Mouse (Mus musculus): ENCODE results near the gene Hhipl1. TPM values are rescaled to one million over a fixed set of nuclear protein-coding genes. Genes with fewer than 3 reads are reported as not detected.

The Hhipl1 gene
- polyA plus RNA-seq, 1 experiment from 2014 or later, result 0.43 TPM

DNA sequence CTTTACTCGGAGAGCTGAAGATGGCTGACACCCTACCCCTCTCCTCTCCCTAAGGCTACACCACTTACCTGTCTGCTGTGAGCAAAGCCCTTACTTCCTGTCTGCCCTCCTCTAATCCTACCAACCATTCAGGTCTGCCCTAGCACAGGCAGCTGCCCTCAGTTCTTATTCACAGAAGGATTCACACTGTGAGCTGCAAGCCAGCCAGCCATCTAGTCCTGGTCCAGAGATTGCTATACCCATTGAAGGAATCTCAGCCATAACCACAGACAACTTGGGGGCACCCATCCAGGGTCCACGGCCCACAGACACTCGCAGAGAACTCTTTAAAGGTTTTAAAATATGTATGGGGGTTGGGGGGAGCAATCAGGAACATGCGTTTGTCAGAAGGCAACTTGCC lies 19.7 kb upstream of the Hhipl1 start:
- Histone ChIP-seq H3K4me2 (ENCODE audit: low read length) (no peak overlapping the region), H3K27ac (no peak overlapping the region), H3K9ac (ENCODE audit: low read depth, low read length) (no peak overlapping the region), H3K4me1 (replicated peaks; ENCODE audit: insufficient read depth, low read length) (0 out of 2 replicates have a peak, but pooled peaks cover 8% of the 10 kb centered on the region), H3K27me3 (ENCODE audit: insufficient read depth, low read length) (no peaks in the 10 kb centered on the region), H3K4me3 (replicated peaks; ENCODE audit: low read depth, low read length) (no peak overlapping the region), H3K36me3 (ENCODE audit: insufficient read depth, low read length) (no peaks in the 10 kb centered on the region), H3K9me3 (replicated peaks; ENCODE audit: low read length) (no peaks in the 10 kb centered on the region)
- no peak for TF ChIP-seq CTCF (IDR thresholded peaks at IDR 0.05; ENCODE audit: low read depth)
- ATAC-seq (replicated peaks; ENCODE audit: low FRiP score, low read depth), result no peak
- DNase-seq (ENCODE audit: low spot score), result no peak
- WGBS, result 83% methylated on average over 4 of the region's 4 CpGs

DNA sequence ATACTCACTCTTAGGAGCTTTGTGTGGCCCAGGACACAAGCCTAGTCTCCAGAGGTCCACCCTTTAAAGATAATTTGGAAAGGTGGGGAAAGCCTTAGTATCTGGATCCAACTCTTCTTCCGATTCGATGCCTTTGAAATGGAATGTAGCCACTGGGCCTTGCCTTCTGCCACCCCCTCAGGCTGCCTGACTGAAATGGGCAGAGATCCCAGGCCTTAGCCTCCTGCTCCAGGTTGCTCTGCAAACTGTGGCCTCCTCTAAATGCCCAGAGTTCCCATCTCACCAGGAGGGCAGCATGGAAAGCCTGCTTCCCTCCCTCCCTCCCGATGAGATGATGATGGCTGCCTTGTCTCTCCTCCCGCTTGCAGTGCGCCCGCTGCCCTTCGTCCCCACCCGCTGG lies 19.1 kb upstream of the Hhipl1 start:
- H3K27me3 ChIP-seq (ENCODE audit: insufficient read depth, low read length), result no peaks in the 10 kb centered on the region
- no peaks in the 10 kb centered on the region for H3K36me3 ChIP-seq (ENCODE audit: insufficient read depth, low read length)
- DNase-seq (ENCODE audit: low spot score) (no peak), ATAC-seq (replicated peaks; ENCODE audit: low FRiP score, low read depth) (no peak)
- H3K9me3 ChIP-seq (replicated peaks; ENCODE audit: low read length), result no peaks in the 10 kb centered on the region
- WGBS, result 93% methylated on average over 8 of the region's 8 CpGs
- H3K4me3 ChIP-seq (replicated peaks; ENCODE audit: low read depth, low read length), result no peak overlapping the region
- no peak overlapping the region for H3K9ac ChIP-seq (ENCODE audit: low read depth, low read length)
- H3K4me1 ChIP-seq (replicated peaks; ENCODE audit: insufficient read depth, low read length), result 0 out of 2 replicates have a peak, but pooled peaks cover 8% of the 10 kb centered on the region
- H3K27ac ChIP-seq, result no peak overlapping the region
- no peak for TF ChIP-seq CTCF (IDR thresholded peaks at IDR 0.05; ENCODE audit: low read depth)
- H3K4me2 ChIP-seq (ENCODE audit: low read length), result no peak overlapping the region

DNA sequence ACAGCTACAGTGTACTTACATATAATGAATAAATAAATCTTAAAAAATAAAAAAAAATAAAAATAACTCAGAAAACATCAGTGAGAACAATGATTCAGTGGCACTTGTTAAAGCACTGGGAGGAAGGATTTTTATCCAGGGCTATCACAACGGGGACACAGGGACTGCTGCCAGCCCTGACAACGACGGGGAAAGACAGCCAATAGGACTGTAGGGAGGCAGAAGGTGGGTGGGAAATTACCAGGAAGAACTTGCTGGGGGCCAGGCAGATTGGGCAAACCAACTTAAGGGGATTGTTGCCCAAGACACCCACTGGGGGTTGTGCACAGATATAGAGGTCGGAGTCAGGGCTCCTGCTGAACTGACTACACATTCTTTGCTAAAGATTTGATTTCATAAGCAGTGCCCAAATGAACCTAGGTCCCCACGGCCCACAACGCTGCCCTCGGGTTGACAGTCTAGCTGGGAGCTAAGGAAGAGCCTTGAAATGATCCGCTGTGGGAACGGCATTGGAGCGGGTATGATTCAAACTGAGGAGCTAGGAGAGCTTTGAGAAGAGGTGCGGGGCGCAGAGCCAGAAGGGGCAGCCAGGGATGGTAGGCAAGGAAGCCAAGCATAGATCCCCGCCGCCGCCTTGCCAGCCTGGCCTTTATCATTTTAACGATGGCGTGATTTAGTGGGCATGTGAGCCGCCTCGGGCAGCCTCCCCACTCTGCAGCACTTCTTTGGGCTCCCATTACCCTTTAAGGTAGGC lies 17.8 kb upstream of the Hhipl1 start:
- Histone ChIP-seq H3K36me3 (ENCODE audit: insufficient read depth, low read length) (no peaks in the 10 kb centered on the region), H3K4me3 (replicated peaks; ENCODE audit: low read depth, low read length) (no peak overlapping the region), H3K9me3 (replicated peaks; ENCODE audit: low read length) (no peaks in the 10 kb centered on the region), H3K4me1 (replicated peaks; ENCODE audit: insufficient read depth, low read length) (0 out of 2 replicates have a peak, but pooled peaks cover 8% of the 10 kb centered on the region), H3K9ac (ENCODE audit: low read depth, low read length) (no peak overlapping the region), H3K27me3 (ENCODE audit: insufficient read depth, low read length) (no peaks in the 10 kb centered on the region), H3K4me2 (ENCODE audit: low read length) (no peak overlapping the region), H3K27ac (no peak overlapping the region)
- ATAC-seq (replicated peaks; ENCODE audit: low FRiP score, low read depth) (no peak), DNase-seq (ENCODE audit: low spot score) (peak; percentile 49)
- WGBS, result 58% methylated on average over 19 of the region's 19 CpGs
- TF ChIP-seq CTCF (IDR thresholded peaks at IDR 0.05; ENCODE audit: low read depth), result no peak

DNA sequence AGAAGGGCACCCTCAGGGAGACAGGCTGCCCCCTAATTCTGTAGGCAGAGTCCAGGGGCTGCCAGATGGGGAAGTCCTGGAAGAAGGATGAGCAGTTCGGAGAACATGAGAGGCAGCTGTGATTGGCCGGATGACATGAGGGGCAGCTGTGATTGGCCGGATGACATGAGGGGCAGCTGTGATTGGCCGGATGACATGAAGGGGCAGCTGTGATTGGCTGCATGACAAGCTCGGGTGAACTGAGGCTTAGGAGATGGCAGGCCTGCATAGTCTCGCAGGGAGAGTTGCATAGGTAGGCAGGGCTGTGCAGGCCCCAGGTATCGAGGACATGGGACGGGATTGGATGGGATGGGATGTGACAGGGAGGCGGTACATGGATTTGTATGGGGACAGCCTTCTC lies 13.7 kb upstream of the Hhipl1 start:
- WGBS, result 24% methylated on average over 9 of the region's 9 CpGs
- ATAC-seq (replicated peaks; ENCODE audit: low FRiP score, low read depth) (peak; percentile 34; the same call in 1 of the 2 replicates), DNase-seq (ENCODE audit: low spot score) (no peak)
- Histone ChIP-seq H3K36me3 (ENCODE audit: insufficient read depth, low read length) (no peaks in the 10 kb centered on the region), H3K4me1 (replicated peaks; ENCODE audit: insufficient read depth, low read length) (no peaks in the 10 kb centered on the region), H3K9ac (ENCODE audit: low read depth, low read length) (no peak overlapping the region), H3K27me3 (ENCODE audit: insufficient read depth, low read length) (no peaks in the 10 kb centered on the region), H3K4me3 (replicated peaks; ENCODE audit: low read depth, low read length) (no peak overlapping the region), H3K4me2 (ENCODE audit: low read length) (no peak overlapping the region), H3K27ac (no peak overlapping the region), H3K9me3 (replicated peaks; ENCODE audit: low read length) (no peaks in the 10 kb centered on the region)
- TF ChIP-seq CTCF (IDR thresholded peaks at IDR 0.05; ENCODE audit: low read depth), result no peak

DNA sequence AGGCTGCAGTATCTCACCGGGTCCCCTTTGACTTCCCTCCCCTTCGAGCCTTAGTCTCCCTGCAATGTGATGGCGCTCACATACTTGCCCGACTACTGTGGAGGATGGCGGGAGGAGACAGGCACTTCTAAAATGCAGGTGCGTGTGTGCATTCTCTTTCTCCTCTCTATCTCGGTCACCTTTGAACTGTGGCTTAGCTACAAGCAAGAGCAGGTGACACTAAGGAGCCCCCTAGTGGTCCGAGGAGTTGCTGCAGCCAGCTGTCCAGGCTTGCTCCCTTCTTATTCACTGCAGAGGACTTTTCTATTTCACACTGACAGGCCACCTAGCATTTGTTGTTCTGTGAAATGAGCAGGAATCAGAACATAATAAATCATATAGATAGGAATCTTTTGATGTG lies 13.1 kb upstream of the Hhipl1 start:
- DNase-seq (ENCODE audit: low spot score) (peak; percentile 89), ATAC-seq (replicated peaks; ENCODE audit: low FRiP score, low read depth) (0 out of 2 replicates have a peak, but pooled peaks have one; percentile 23)
- WGBS, result 3% methylated on average over 8 of the region's 8 CpGs
- peak; percentile 94 for TF ChIP-seq CTCF (IDR thresholded peaks at IDR 0.05; ENCODE audit: low read depth)
- no peak overlapping the region for H3K27ac ChIP-seq
- H3K9me3 ChIP-seq (replicated peaks; ENCODE audit: low read length), result no peaks in the 10 kb centered on the region
- no peak overlapping the region for H3K4me2 ChIP-seq (ENCODE audit: low read length)
- no peak overlapping the region for H3K4me3 ChIP-seq (replicated peaks; ENCODE audit: low read depth, low read length)
- no peaks in the 10 kb centered on the region for H3K27me3 ChIP-seq (ENCODE audit: insufficient read depth, low read length)
- no peak overlapping the region for H3K9ac ChIP-seq (ENCODE audit: low read depth, low read length)
- no peaks in the 10 kb centered on the region for H3K4me1 ChIP-seq (replicated peaks; ENCODE audit: insufficient read depth, low read length)
- no peaks in the 10 kb centered on the region for H3K36me3 ChIP-seq (ENCODE audit: insufficient read depth, low read length)

DNA sequence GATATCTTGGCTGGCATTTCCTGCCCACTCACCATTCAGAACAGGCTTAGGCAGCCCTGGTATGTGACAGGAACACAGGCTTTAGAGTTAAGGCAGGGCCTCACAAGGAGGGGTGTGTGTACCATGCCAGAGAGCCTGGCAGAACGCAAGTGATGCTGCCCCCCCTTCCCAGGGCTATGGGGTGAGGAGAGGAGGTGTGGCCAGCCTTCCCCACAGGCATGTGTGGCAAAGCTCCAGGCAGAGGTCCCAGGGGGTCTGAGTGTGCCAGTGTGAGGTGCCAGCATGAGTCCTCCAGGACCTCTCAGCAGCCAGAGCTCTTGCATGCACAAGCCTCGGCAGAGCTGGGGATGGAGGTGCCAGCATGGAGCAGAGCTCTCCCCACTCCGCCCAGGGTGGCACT lies 11.4 kb upstream of the Hhipl1 start:
- Histone ChIP-seq H3K27me3 (ENCODE audit: insufficient read depth, low read length) (no peaks in the 10 kb centered on the region), H3K4me2 (ENCODE audit: low read length) (no peak overlapping the region), H3K36me3 (ENCODE audit: insufficient read depth, low read length) (no peaks in the 10 kb centered on the region), H3K9me3 (replicated peaks; ENCODE audit: low read length) (no peaks in the 10 kb centered on the region), H3K27ac (no peak overlapping the region), H3K9ac (ENCODE audit: low read depth, low read length) (no peak overlapping the region), H3K4me3 (replicated peaks; ENCODE audit: low read depth, low read length) (no peak overlapping the region), H3K4me1 (replicated peaks; ENCODE audit: insufficient read depth, low read length) (no peaks in the 10 kb centered on the region)
- DNase-seq (ENCODE audit: low spot score) (no peak), ATAC-seq (replicated peaks; ENCODE audit: low FRiP score, low read depth) (no peak)
- 74% methylated on average over 3 of the region's 3 CpGs for WGBS
- TF ChIP-seq CTCF (IDR thresholded peaks at IDR 0.05; ENCODE audit: low read depth), result no peak
